Mouse (Mus musculus) heart, embryonic 11.5 days (tissue): ENCODE results near the gene Rps6kb1. TPM values are rescaled to one million over a fixed set of nuclear protein-coding genes. Genes with fewer than 3 reads are reported as not detected.

Source experiments
- ATAC-seq: fragments of 200-750 bp; cut with Nextera tagmentation; replicated peaks from 2 replicates; pipeline ENCODE4 v1.8.0; 2017; ENCODE audit warnings: moderate library complexity; ENCODE audit not compliant: insufficient number of reproducible peaks, low FRiP score, low TSS enrichment
- H3K27ac ChIP-seq: fragments of 300-500 bp; sonication (generic); 2 replicates; pipeline ENCODE4 v1.5.1; 2014; ENCODE audit warnings: mild to moderate bottlenecking, low read depth, low read length
- H3K27me3 ChIP-seq: fragments of 300-500 bp; sonication (generic); 2 replicates; pipeline ENCODE4 v1.6.1; 2014; ENCODE audit warnings: mild to moderate bottlenecking, low read length, mixed read lengths; ENCODE audit not compliant: control insufficient read depth, insufficient read depth
- H3K36me3 ChIP-seq: fragments of 300-500 bp; sonication (generic); 2 replicates; pipeline ENCODE4 v1.6.1; 2014; ENCODE audit warnings: mild to moderate bottlenecking, low read length, moderate library complexity, mixed read lengths; ENCODE audit not compliant: control insufficient read depth, insufficient read depth
- H3K4me1 ChIP-seq: fragments of 300-500 bp; sonication (generic); 2 replicates; pipeline ENCODE4 v1.6.1; 2014; ENCODE audit warnings: low read length; ENCODE audit not compliant: control insufficient read depth, insufficient read depth
- H3K4me2 ChIP-seq: fragments of 300-500 bp; sonication (generic); 2 replicates; pipeline ENCODE4 v1.6.1; 2014; ENCODE audit warnings: mild to moderate bottlenecking, moderate library complexity
- H3K4me3 ChIP-seq: fragments of 300-500 bp; sonication (generic); 2 replicates; pipeline ENCODE4 v1.5.1; 2014; ENCODE audit warnings: low read depth, low read length
- H3K9ac ChIP-seq: fragments of 300-500 bp; sonication (generic); 2 replicates; pipeline ENCODE4 v1.6.1; 2014; ENCODE audit warnings: mild to moderate bottlenecking, low read depth, low read length, moderate library complexity
- H3K9me3 ChIP-seq: fragments of 300-500 bp; sonication (generic); replicated peaks from 2 replicates; pipeline ENCODE4 v1.6.1; 2016; ENCODE audit warnings: low read length; ENCODE audit not compliant: control insufficient read depth
- whole genome bisulfite sequencing: fragments of 180-500 bp; shearing (Covaris S2); extraction: QIAGEN DNeasy Blood & Tissue Kit; methylation state at CpG from one replicate; pipeline ENCODE4 v1.1.7; 2014; ENCODE audit not compliant: insufficient replicate concordance; 5-methylcytosine and 5-hydroxymethylcytosine counted together
- polyA plus RNA-seq: library from polyadenylated mRNA; unstranded; fragments of >200 nt; fragmentation: Nextera tagmentation; extraction: Ambion mirVana; gene quantifications from 2 replicates; pipeline ENCODE4 v1.2.1, GENCODE M21; 2014

Rps6kb1 gene
- polyA plus RNA-seq, 1 experiment from 2014 or later, result 50.0 TPM

GRCm38 (mm10) chr11:86507991-86508390 lies 36.6 kb downstream of the Rps6kb1 start:
- no peak for ATAC-seq
- H3K4me1 ChIP-seq, result no peaks in the 10 kb centered on the region
- no peak overlapping the region for H3K27ac ChIP-seq
- no peak overlapping the region for H3K4me2 ChIP-seq
- WGBS, result 85% methylated on average over 2 of the region's 2 CpGs
- no peaks in the 10 kb centered on the region for H3K27me3 ChIP-seq
- H3K9ac ChIP-seq, result no peak overlapping the region
- peaks cover 34% of the 10 kb centered on the region for H3K36me3 ChIP-seq
- H3K9me3 ChIP-seq, result no peaks in the 10 kb centered on the region
- no peak overlapping the region for H3K4me3 ChIP-seq

- Histone ChIP-seq H3K4me2 (no peak overlapping the region), H3K27me3 (no peaks in the 10 kb centered on the region), H3K27ac (no peak overlapping the region), H3K4me1 (no peaks in the 10 kb centered on the region), H3K9me3 (no peaks in the 10 kb centered on the region), H3K4me3 (no peak overlapping the region), H3K9ac (no peak overlapping the region), H3K36me3 (peaks cover 32% of the 10 kb centered on the region)
- no peak for ATAC-seq
- 45% methylated on average over 2 of the region's 2 CpGs for WGBS
Observed at GRCm38 (mm10) chr11:86507334-86507733, 37.3 kb downstream of the Rps6kb1 start.

GRCm38 (mm10) chr11:86503121-86503520 lies 41.5 kb downstream of the Rps6kb1 start:
- no peak for ATAC-seq
- Histone ChIP-seq H3K27ac (no peak overlapping the region), H3K9ac (no peak overlapping the region), H3K36me3 (peaks cover 17% of the 10 kb centered on the region), H3K4me1 (no peaks in the 10 kb centered on the region), H3K4me3 (no peak overlapping the region), H3K4me2 (no peak overlapping the region), H3K9me3 (no peaks in the 10 kb centered on the region), H3K27me3 (no peaks in the 10 kb centered on the region)
- WGBS, result 96% methylated on average over 2 of the region's 2 CpGs

- Histone ChIP-seq H3K9ac (no peak overlapping the region), H3K4me1 (no peaks in the 10 kb centered on the region), H3K27me3 (no peaks in the 10 kb centered on the region), H3K27ac (no peak overlapping the region), H3K36me3 (peaks cover 8% of the 10 kb centered on the region), H3K9me3 (no peaks in the 10 kb centered on the region), H3K4me3 (no peak overlapping the region), H3K4me2 (no peak overlapping the region)
- 78% methylated on average over 1 of the region's 1 CpGs for WGBS
- ATAC-seq, result no peak
Observed at GRCm38 (mm10) chr11:86500795-86501194, 43.8 kb downstream of the Rps6kb1 start.

- WGBS, result 63% methylated on average over 3 of the region's 3 CpGs
- no peak for ATAC-seq
- Histone ChIP-seq H3K4me3 (no peak overlapping the region), H3K9me3 (no peaks in the 10 kb centered on the region), H3K27me3 (no peaks in the 10 kb centered on the region), H3K4me2 (no peak overlapping the region), H3K4me1 (no peaks in the 10 kb centered on the region), H3K9ac (no peak overlapping the region), H3K27ac (no peak overlapping the region), H3K36me3 (peaks cover 2% of the 10 kb centered on the region; the same call in 1 of the 2 replicates)
Observed at GRCm38 (mm10) chr11:86497908-86498307, 46.7 kb downstream of the Rps6kb1 start.

- no peak overlapping the region for H3K27ac ChIP-seq
- no peak overlapping the region for H3K4me2 ChIP-seq
- no peak overlapping the region for H3K4me3 ChIP-seq
- H3K9ac ChIP-seq, result no peak overlapping the region
- no peaks in the 10 kb centered on the region for H3K9me3 ChIP-seq
- ATAC-seq, result no peak
- H3K4me1 ChIP-seq, result no peaks in the 10 kb centered on the region
- WGBS, result 84% methylated on average over 1 of the region's 1 CpGs
- H3K36me3 ChIP-seq, result peaks cover 3% of the 10 kb centered on the region
- no peaks in the 10 kb centered on the region for H3K27me3 ChIP-seq
Observed at GRCm38 (mm10) chr11:86497356-86497755, 47.2 kb downstream of the Rps6kb1 start.

GRCm38 (mm10) chr11:86490782-86491181 lies 53.8 kb downstream of the Rps6kb1 start:
- Histone ChIP-seq H3K4me3 (no peak overlapping the region), H3K9me3 (no peaks in the 10 kb centered on the region), H3K4me2 (no peak overlapping the region), H3K4me1 (no peaks in the 10 kb centered on the region), H3K9ac (no peak overlapping the region), H3K36me3 (peaks cover 8% of the 10 kb centered on the region), H3K27me3 (no peaks in the 10 kb centered on the region), H3K27ac (no peak overlapping the region)
- 94% methylated on average over 1 of the region's 1 CpGs for WGBS
- ATAC-seq, result no peak

GRCm38 (mm10) chr11:86484910-86485510 lies 59.6 kb downstream of the Rps6kb1 start:
- Histone ChIP-seq H3K9ac (peak overlapping the region; percentile 78), H3K4me3 (peak overlapping the region; percentile 61), H3K36me3 (0 out of 2 replicates have a peak, but pooled peaks cover 5% of the 10 kb centered on the region), H3K4me2 (peak overlapping the region; percentile 74), H3K27me3 (no peaks in the 10 kb centered on the region), H3K4me1 (no peaks in the 10 kb centered on the region), H3K9me3 (no peaks in the 10 kb centered on the region), H3K27ac (peak overlapping the region; percentile 79)
- under 1% methylated on average over 25 of the region's 25 CpGs for WGBS
- ATAC-seq, result 0 out of 2 replicates have a peak, but pooled peaks have one; percentile 7
